9 mouse cellular contexts compared by ENCODE assay signal in the genomic region with DNA sequence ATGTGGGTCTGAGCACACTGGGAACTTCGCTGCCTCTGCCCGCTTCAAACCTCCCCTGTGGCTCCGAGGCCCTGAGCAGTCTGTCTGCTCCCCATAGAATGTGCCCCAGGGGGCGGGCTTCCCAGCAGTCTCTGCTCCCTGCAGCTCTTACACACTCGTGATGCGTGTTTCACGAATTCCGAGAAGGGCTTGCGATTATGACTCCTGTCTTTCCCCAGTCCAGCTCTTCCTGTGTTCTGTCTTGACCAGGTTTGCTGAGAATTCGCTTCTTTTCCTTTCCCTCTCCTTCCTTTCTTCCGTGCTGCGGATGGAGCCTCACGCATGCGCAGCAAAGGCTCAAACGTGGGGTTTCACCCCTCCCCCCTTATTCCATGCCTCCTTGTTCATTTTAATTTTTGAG. TPM values are rescaled to one million over a fixed set of nuclear protein-coding genes. Genes with fewer than 3 reads are reported as not detected.
DNase-seq lines count a peak whose midpoint lies in the region; ATAC-seq and TF ChIP-seq lines count a peak whose summit lies in the region.
"Had no signal": no experiment of that assay in that cellular context is flagged by ENCODE, and none has a peak within 500 bp of the region (broad histone marks: within the 10 kb centered on the region; RNA-seq: fewer than 3 reads in every experiment).

No protein-coding gene starts in this region.

- WGBS in embryonic facial prominence, embryonic 11.5 days: 61% methylated on average over 15 of the region's 15 CpGs
- WGBS in intestine, embryonic 14.5 days: 61% methylated on average over 15 of the region's 15 CpGs
- WGBS in midbrain, embryonic 13.5 days: 61% methylated on average over 15 of the region's 15 CpGs

- H3K9me3 ChIP-seq in embryonic facial prominence, embryonic 11.5 days (replicated peaks; ENCODE audit: control insufficient read depth, low read length): no peaks in the 10 kb centered on the region
- H3K9me3 ChIP-seq in intestine, embryonic 14.5 days (ENCODE audit: control insufficient read depth, low read length): no peaks in the 10 kb centered on the region
- H3K9me3 ChIP-seq in midbrain, embryonic 13.5 days: no peaks in the 10 kb centered on the region

- 0 out of 2 replicates have a peak overlapping the region, but pooled peaks have one; percentile 25 for H3K9ac ChIP-seq in embryonic facial prominence, embryonic 11.5 days (replicated peaks; ENCODE audit: low read length)
- no peak overlapping the region for H3K9ac ChIP-seq in intestine, embryonic 14.5 days (ENCODE audit: low read length)
- no peak overlapping the region for H3K9ac ChIP-seq in midbrain, embryonic 13.5 days (replicated peaks)

- peak overlapping the region; percentile 29; the same call in 1 of the 2 replicates for H3K4me3 ChIP-seq in layer of hippocampus, adult 2 months
- H3K4me3 ChIP-seq in embryonic facial prominence, embryonic 11.5 days (ENCODE audit: low read depth, low read length): no peak overlapping the region
- H3K4me3 ChIP-seq in intestine, embryonic 14.5 days (ENCODE audit: low read depth, low read length): peak overlapping the region; percentile 8; the same call in 1 of the 2 replicates
- H3K4me3 ChIP-seq in midbrain, embryonic 13.5 days (replicated peaks): 0 out of 2 replicates have a peak overlapping the region, but pooled peaks have one; percentile 17
- H3K4me3 ChIP-seq: myocyte had no signal

- no peak for ATAC-seq in embryonic facial prominence, embryonic 11.5 days (replicated peaks; ENCODE audit: insufficient number of reproducible peaks, low FRiP score, low TSS enrichment, low read depth)
- no peak for ATAC-seq in intestine, embryonic 14.5 days (replicated peaks; ENCODE audit: low FRiP score, low TSS enrichment, low read depth)
- ATAC-seq in midbrain, embryonic 13.5 days: no peak
- ATAC-seq in megakaryocyte, adult 5-6 weeks (ENCODE audit: poor library complexity, severe bottlenecking): no peak

- DNase-seq in cerebellum, adult 18-20 months: peak; percentile 4 to 8
- no peak for DNase-seq in cerebellum, adult 11 months
- peak; percentile 5 to 12 for DNase-seq in layer of hippocampus, adult 2 months (ENCODE audit: low spot score in 2 of 2)
- DNase-seq in layer of hippocampus, adult 9-10 months (ENCODE audit: low spot score): no peak
- DNase-seq in embryonic facial prominence, embryonic 11.5 days (ENCODE audit: low spot score): no peak
- DNase-seq in intestine, embryonic 14.5 days (ENCODE audit: low spot score): no peak

- H3K4me1 ChIP-seq in embryonic facial prominence, embryonic 11.5 days (ENCODE audit: control insufficient read depth, insufficient read depth, low read length): no peaks in the 10 kb centered on the region
- peaks cover 16% of the 10 kb centered on the region for H3K4me1 ChIP-seq in intestine, embryonic 14.5 days (replicated peaks; ENCODE audit: control insufficient read depth, insufficient read depth, low read length)
- H3K4me1 ChIP-seq in midbrain, embryonic 13.5 days (replicated peaks): peaks cover 13% of the 10 kb centered on the region

- no peak overlapping the region for H3K4me2 ChIP-seq in embryonic facial prominence, embryonic 11.5 days (ENCODE audit: low read depth, low read length)
- H3K4me2 ChIP-seq in intestine, embryonic 14.5 days (ENCODE audit: low read length): no peak overlapping the region
- H3K4me2 ChIP-seq in midbrain, embryonic 13.5 days (replicated peaks): peak overlapping the region; percentile 23

- H3K36me3 ChIP-seq in embryonic facial prominence, embryonic 11.5 days (replicated peaks; ENCODE audit: control insufficient read depth, insufficient read depth, low read depth, low read length): no peaks in the 10 kb centered on the region
- H3K36me3 ChIP-seq in intestine, embryonic 14.5 days (ENCODE audit: control insufficient read depth, insufficient read depth, low read length): peaks cover 9% of the 10 kb centered on the region; the same call in 1 of the 2 replicates
- peaks cover 7% of the 10 kb centered on the region; the same call in 1 of the 2 replicates for H3K36me3 ChIP-seq in midbrain, embryonic 13.5 days

- no peaks in the 10 kb centered on the region for H3K27me3 ChIP-seq in embryonic facial prominence, embryonic 11.5 days (ENCODE audit: control insufficient read depth, insufficient read depth, low read length)
- no peaks in the 10 kb centered on the region for H3K27me3 ChIP-seq in intestine, embryonic 14.5 days (replicated peaks; ENCODE audit: control insufficient read depth, insufficient read depth, low read length)
- no peaks in the 10 kb centered on the region for H3K27me3 ChIP-seq in midbrain, embryonic 13.5 days

- peak; percentile 47 for TF ChIP-seq CTCF in layer of hippocampus, adult 2 months (conservative IDR thresholded peaks at IDR 0.05)

- peak overlapping the region; percentile 55; the same call in 1 of the 2 replicates for H3K27ac ChIP-seq in layer of hippocampus, adult 2 months
- H3K27ac ChIP-seq in embryonic facial prominence, embryonic 11.5 days (replicated peaks; ENCODE audit: low read depth, low read length): no peak overlapping the region
- no peak overlapping the region for H3K27ac ChIP-seq in intestine, embryonic 14.5 days (ENCODE audit: low read depth)
- H3K27ac ChIP-seq in midbrain, embryonic 13.5 days: no peak overlapping the region

RNA-seq across cellular contexts. Expression of gene B4galt5, which starts 54.1 kb away (rescaled TPM):
- 10 to 100 TPM; 38.1 to 43.9 TPM for total RNA-seq in layer of hippocampus, adult 2 months (2021)
- 16.8 and 17.0 TPM in 2 replicates for polyA plus RNA-seq in embryonic facial prominence, embryonic 11.5 days (2014; fragmentation: Nextera tagmentation; extraction: Ambion mirVana)
- polyA plus RNA-seq in intestine, embryonic 14.5 days (2014; fragmentation: Nextera tagmentation; extraction: Ambion mirVana): 9.6 and 10.6 TPM in 2 replicates
- 10.6 and 11.2 TPM in 2 replicates for polyA plus RNA-seq in midbrain, embryonic 13.5 days (2015; fragmentation: Nextera tagmentation; extraction: Ambion mirVana)
- 62.5 and 80.6 TPM in 2 replicates for total RNA-seq in megakaryocyte, adult 5-6 weeks (2015)
- total RNA-seq in megakaryocyte, adult 5-6 weeks (2017): 52.4 and 67.3 TPM in 2 replicates

RNA-seq across cellular contexts. Expression of gene Ptgis, which starts 54.5 kb away (rescaled TPM):
- under 1 TPM; 0.72 to 0.81 TPM for total RNA-seq in layer of hippocampus, adult 2 months (2021)
- polyA plus RNA-seq in embryonic facial prominence, embryonic 11.5 days (2014; fragmentation: Nextera tagmentation; extraction: Ambion mirVana): 12.9 and 14.5 TPM in 2 replicates
- polyA plus RNA-seq in intestine, embryonic 14.5 days (2014; fragmentation: Nextera tagmentation; extraction: Ambion mirVana): 15.1 and 17.3 TPM in 2 replicates
- 4.0 and 4.5 TPM in 2 replicates for polyA plus RNA-seq in midbrain, embryonic 13.5 days (2015; fragmentation: Nextera tagmentation; extraction: Ambion mirVana)
- not detected in 2 replicates for total RNA-seq in megakaryocyte, adult 5-6 weeks (2015)
- total RNA-seq in megakaryocyte, adult 5-6 weeks (2017): not detected in 2 replicates

Comparison
In these comparisons a context has a peak if more than half of its experiments do, and no peak if none do; other contexts are left out.
1. DNase-seq: peak in cerebellum, adult 18-20 months (2 of 2) and layer of hippocampus, adult 2 months (2 of 2); none in cerebellum, adult 11 months (single experiment), layer of hippocampus, adult 9-10 months (single experiment), embryonic facial prominence, embryonic 11.5 days (single experiment) and intestine, embryonic 14.5 days (single experiment).